Mouse (Mus musculus) small intestine, adult 2 months (tissue): ENCODE measurements around the gene Uaca. TPM values are rescaled to one million over a fixed set of nuclear protein-coding genes. Genes with fewer than 3 reads are reported as not detected.

Experiments used
- H3K27ac ChIP-seq: fragments of 200-500 bp; 2 replicates; pipeline ENCODE4 v1.5.1; 2012; ENCODE audit warnings: low read depth, low read length, control low read depth, inconsistent platforms; ENCODE audit not compliant: insufficient read depth
- H3K27me3 ChIP-seq: fragments of 200-500 bp; 2 replicates; pipeline ENCODE4 v1.6.1; 2012; ENCODE audit warnings: mild to moderate bottlenecking, moderate library complexity, low read length, inconsistent platforms; ENCODE audit not compliant: control insufficient read depth, insufficient read depth
- H3K36me3 ChIP-seq: fragments of 200-500 bp; 2 replicates; pipeline ENCODE4 v1.6.1; 2012; ENCODE audit warnings: mild to moderate bottlenecking, low read length, control low read depth, inconsistent platforms; ENCODE audit not compliant: control insufficient read depth, insufficient read depth
- H3K4me1 ChIP-seq: fragments of 200-500 bp; 2 replicates; pipeline ENCODE4 v1.6.1; 2012; ENCODE audit warnings: low read length, inconsistent platforms, mixed read lengths; ENCODE audit not compliant: control insufficient read depth, insufficient read depth, insufficient read length
- H3K4me3 ChIP-seq: fragments of 200-500 bp; 2 replicates; pipeline ENCODE4 v1.5.1; 2012; ENCODE audit warnings: low read depth, mild to moderate bottlenecking, control low read depth, inconsistent platforms, low read length, moderate library complexity
- CTCF ChIP-seq: fragments of 200-500 bp; IDR thresholded peaks from 2 replicates; pipeline ENCODE4 v1.5.1; 2012; ENCODE audit warnings: low read depth, mild to moderate bottlenecking, control low read depth, inconsistent platforms, low read length, moderate library complexity, mixed read lengths; ENCODE audit not compliant: insufficient replicate concordance, insufficient read length; ENCODE audit errors: extremely low read depth
- POLR2A ChIP-seq: fragments of 200-500 bp; IDR thresholded peaks from 2 replicates; pipeline ENCODE4 v1.6.1; 2012; ENCODE audit warnings: low read depth, mild to moderate bottlenecking, control low read depth, inconsistent platforms, low read length, moderate library complexity
- WGBS: fragments of 180-500 bp; shearing (Covaris S2); methylation state at CpG from one replicate; pipeline ENCODE4 v1.1.7; 2018; 5-methylcytosine and 5-hydroxymethylcytosine counted together
- polyA plus RNA-seq: library from polyadenylated mRNA; depleted of rRNA; stranded (reverse); fragments of >200 nt; gene quantifications from 2 replicates; pipeline ENCODE4 v1.2.3, GENCODE M21; 2012; rRNA removed

Uaca gene
- 7.9 and 23.3 TPM in 2 replicates for polyA plus RNA-seq

DNA sequence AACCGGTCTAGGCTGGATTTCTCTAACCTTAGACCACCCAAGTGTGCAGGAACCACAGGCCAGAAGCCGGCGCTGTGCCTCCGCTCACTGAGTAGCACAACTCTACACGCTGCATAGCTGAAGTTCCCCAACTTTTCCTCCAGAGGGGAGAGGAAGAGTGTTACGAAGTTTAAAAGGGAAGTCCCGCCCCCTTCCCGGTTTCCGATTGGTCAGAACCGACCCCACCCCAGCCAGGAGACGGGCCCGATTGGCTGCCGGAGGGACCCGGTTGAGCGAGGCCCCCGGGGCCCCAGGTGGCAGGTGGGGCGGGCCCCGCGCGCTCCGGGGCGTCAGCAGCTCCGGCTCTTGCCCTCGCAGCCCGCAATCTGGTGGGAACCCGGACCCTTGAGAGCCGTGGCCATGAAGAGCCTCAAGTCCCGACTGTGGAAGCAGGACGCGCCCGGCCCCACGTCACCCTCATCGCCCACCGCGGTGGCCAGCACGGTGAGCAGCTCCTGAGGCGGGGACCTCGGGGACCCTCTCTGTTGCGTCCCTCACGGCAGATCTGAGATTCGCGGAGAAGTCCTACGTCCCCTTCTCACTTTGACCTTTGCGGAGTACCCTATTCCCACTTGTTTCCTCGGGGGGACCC, at the start of gene Uaca:
Gene Uaca (plus strand): TSS at position 333 of the 631 bp plus-strand sequence.
- H3K4me3 ChIP-seq: peak within 1 kb of the TSS; percentile 94
- H3K4me1 ChIP-seq: peaks cover 10% of the 10 kb centered on the region; the same call in 1 of the 2 replicates
- H3K36me3 ChIP-seq: no peaks in the 10 kb centered on the region
- peak within 1 kb of the TSS; percentile 90 for H3K27ac ChIP-seq
- TF ChIP-seq CTCF (peak; percentile 75; the same call in 1 of the 2 replicates), POLR2A (peak; percentile 79; the same call in 1 of the 2 replicates)
- under 1% methylated on average over 45 of the region's 45 CpGs for WGBS
- H3K27me3 ChIP-seq: no peaks in the 10 kb centered on the region

DNA sequence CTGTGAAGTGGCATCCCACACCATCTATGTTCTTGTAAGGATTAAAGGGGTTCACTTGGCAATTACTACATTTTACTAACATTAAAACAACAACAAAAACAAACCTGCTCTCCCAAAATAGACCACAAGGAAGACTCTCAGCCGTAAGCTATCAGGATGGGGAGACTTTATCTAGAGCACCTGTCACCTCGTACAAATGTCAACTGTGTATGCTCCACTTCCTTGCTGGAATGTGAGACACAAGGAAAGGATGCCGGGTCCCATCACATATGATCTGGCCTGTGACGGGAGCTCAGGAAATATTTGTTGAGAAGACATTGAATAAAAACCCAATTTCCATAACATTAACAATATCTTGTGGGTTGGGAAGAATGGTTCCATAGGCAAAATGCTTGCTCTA, 49.4 kb upstream of the Uaca start:
- Histone ChIP-seq H3K27me3 (no peaks in the 10 kb centered on the region), H3K4me3 (no peak overlapping the region), H3K36me3 (no peaks in the 10 kb centered on the region), H3K27ac (no peak overlapping the region), H3K4me1 (peaks cover 5% of the 10 kb centered on the region; the same call in 1 of the 2 replicates)
- TF ChIP-seq CTCF (no peak), POLR2A (no peak)
- WGBS: 50% methylated on average over 4 of the region's 4 CpGs

DNA sequence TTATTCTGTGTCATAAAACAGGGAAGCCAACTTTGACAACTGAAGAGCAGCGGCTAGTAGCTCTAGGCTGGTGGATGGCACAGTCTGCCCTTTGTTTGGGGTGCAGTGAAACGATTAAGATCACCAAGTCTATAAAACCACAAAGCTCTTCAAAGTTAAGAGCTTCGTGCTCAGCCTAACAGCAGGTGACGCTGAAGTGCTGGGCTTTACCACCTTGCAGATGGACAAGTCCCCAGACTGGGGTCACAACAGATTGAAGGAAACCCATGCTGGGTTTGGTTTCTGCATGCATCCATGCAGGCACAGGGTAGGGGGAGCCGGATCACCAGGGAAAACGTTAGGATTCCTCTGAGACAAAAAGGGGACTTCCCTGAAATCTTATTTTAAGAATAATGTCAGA, 47.8 kb upstream of the Uaca start:
- TF ChIP-seq CTCF: no peak
- TF ChIP-seq POLR2A: no peak
- Histone ChIP-seq H3K4me3 (no peak overlapping the region), H3K27ac (no peak overlapping the region), H3K36me3 (no peaks in the 10 kb centered on the region), H3K27me3 (no peaks in the 10 kb centered on the region), H3K4me1 (peaks cover 5% of the 10 kb centered on the region; the same call in 1 of the 2 replicates)
- WGBS: 18% methylated on average over 6 of the region's 6 CpGs

DNA sequence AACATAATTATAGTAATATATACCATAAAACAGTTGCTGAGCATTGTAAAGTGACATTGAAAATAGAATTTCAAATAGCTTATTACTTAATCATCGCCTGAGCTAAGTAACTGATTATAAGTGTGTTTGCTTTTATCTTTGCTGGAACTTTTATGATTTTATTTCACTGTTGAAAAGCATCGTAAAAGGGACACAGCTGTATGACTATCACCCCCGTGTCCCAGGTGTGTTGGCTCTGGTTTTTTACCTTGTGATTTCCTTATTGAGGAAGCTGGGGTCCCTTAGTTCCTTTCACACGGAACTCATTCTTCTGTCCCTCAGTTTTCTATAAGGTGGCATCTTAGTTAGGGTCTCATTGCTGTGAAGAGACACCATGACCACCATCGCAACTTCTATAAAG, 46.7 kb upstream of the Uaca start:
- Histone ChIP-seq H3K36me3 (no peaks in the 10 kb centered on the region), H3K4me3 (no peak overlapping the region), H3K4me1 (peaks cover 3% of the 10 kb centered on the region; the same call in 1 of the 2 replicates), H3K27me3 (no peaks in the 10 kb centered on the region), H3K27ac (no peak overlapping the region)
- TF ChIP-seq POLR2A: no peak
- no peak for TF ChIP-seq CTCF
- WGBS: 31% methylated on average over 5 of the region's 5 CpGs

DNA sequence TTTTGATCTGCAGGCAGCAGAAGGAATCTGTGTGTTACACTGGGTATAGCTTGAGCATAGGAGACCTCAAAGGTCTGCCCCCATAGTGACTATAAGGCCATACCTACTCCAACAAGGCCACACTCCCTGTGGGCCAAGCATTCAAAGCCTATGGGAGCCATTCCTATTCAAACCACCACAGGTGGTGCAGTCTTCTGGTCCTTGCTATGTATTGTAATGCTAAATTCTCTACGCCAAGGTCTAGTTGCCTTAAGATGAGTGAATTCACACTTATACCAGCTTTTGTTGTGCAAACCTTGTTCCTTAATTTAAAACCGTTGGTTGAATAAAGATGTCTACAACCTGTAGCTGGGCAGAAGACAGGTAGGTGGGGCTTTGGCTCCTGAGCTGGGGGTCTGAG, 46.2 kb upstream of the Uaca start:
- H3K27me3 ChIP-seq: no peaks in the 10 kb centered on the region
- no peak overlapping the region for H3K27ac ChIP-seq
- no peaks in the 10 kb centered on the region for H3K36me3 ChIP-seq
- no peak overlapping the region for H3K4me3 ChIP-seq
- H3K4me1 ChIP-seq: peaks cover 3% of the 10 kb centered on the region; the same call in 1 of the 2 replicates
- 92% methylated on average over 2 of the region's 2 CpGs for WGBS
- no peak for TF ChIP-seq CTCF
- no peak for TF ChIP-seq POLR2A

DNA sequence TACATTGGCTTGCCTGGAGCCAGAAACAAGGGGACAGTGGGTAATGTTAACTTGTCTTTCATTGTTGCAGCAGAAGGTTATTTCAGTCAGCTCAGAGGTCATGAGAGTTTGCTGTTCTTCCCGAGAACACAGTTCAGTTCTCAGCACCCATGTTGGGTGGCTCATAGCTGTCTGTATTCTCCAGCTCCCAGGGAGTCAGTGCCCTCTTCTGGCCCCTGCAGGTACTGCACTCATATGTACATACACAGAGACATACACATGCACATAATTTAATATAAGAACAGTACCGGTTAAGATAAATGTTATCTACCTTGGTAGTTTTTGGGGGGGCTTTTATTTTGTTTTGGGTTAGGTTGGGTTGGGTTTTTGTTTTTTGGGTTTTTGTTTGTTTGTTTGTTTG, 45.2 kb upstream of the Uaca start:
- H3K27me3 ChIP-seq: no peaks in the 10 kb centered on the region
- TF ChIP-seq POLR2A (no peak), CTCF (peak; percentile 33; the same call in 1 of the 2 replicates)
- no peak overlapping the region for H3K27ac ChIP-seq
- WGBS: 99% methylated on average over 2 of the region's 2 CpGs
- H3K4me3 ChIP-seq: no peak overlapping the region
- H3K36me3 ChIP-seq: no peaks in the 10 kb centered on the region
- H3K4me1 ChIP-seq: peaks cover 3% of the 10 kb centered on the region; the same call in 1 of the 2 replicates

DNA sequence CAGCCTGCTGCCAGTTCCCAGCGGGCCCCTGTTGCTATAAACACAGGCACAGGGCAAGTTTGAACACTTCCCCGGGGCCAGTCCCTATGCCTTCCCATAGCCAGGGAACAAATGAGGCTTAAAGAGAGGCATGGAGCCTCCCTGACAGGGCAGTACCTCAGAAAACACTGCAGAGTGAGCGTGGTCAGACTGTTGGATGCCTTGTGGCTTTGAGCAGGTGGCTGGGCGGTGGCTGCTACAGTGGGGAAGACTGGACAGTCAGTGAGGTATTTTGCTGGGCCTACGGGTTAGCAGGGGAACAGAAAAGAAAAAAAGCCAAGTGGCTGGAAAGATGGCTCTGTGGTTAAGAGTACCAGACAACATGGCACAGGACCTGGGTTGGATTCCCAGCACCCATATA, 43.2 kb upstream of the Uaca start:
- H3K4me1 ChIP-seq: peaks cover 3% of the 10 kb centered on the region; the same call in 1 of the 2 replicates
- WGBS: 81% methylated on average over 5 of the region's 5 CpGs

More for the DNA sequence above, 43.2 kb upstream of the Uaca start:
- no peak overlapping the region for H3K4me3 ChIP-seq
- H3K36me3 ChIP-seq: no peaks in the 10 kb centered on the region
- no peaks in the 10 kb centered on the region for H3K27me3 ChIP-seq
- TF ChIP-seq CTCF (no peak), POLR2A (no peak)
- H3K27ac ChIP-seq: no peak overlapping the region
